Mouse (Mus musculus) layer of hippocampus, adult 8-10 months (tissue): ENCODE data around the gene Gm49368. TPM values are rescaled to one million over a fixed set of nuclear protein-coding genes. Genes with fewer than 3 reads are reported as not detected.
"Not testable (repeated sequence)": the region's sequence is repeated elsewhere in the genome, so short reads cannot be mapped to it uniquely, and the experiment has no call there.

Experiments
- DNase-seq, 2 experiments: peaks; one replicate each; pipeline ENCODE4 v3.0.0; 2022; ENCODE audit warnings: low spot score in 2 of 2
- total RNA-seq, 4 experiments: library from RNA; stranded (reverse); gene quantifications; 2 replicates each; pipeline ENCODE4 v1.2.4; 2022

Gm49368 gene
- total RNA-seq = under 1 TPM in 1 of 4 experiments, not detected in 3; 0.16 TPM

- DNase-seq = no peak
These were observed at the start of gene Gm49368, which contains the start of gene Itgam for GRCm38 (mm10) chr7:128062456-128062855. Gm49368 (plus strand) TSS chr7:128062683. Itgam (plus strand) TSS chr7:128062640.

- no peak for DNase-seq
These were observed 49.4 kb upstream of the Gm49368 start for GRCm38 (mm10) chr7:128013116-128013515.

- not testable (repeated sequence) for DNase-seq
These were observed 46.3 kb upstream of the Gm49368 start for GRCm38 (mm10) chr7:128016134-128016533.

GRCm38 (mm10) chr7:128016650-128017049, 45.8 kb upstream of the Gm49368 start:
- no peak for DNase-seq

- DNase-seq = no peak
These were observed 44.2 kb upstream of the Gm49368 start for GRCm38 (mm10) chr7:128018275-128018674.

- no peak for DNase-seq
These were observed 43.3 kb upstream of the Gm49368 start for GRCm38 (mm10) chr7:128019187-128019586.

GRCm38 (mm10) chr7:128022974-128023373, 39.5 kb upstream of the Gm49368 start:
- DNase-seq = no peak

GRCm38 (mm10) chr7:128023565-128023964, 38.9 kb upstream of the Gm49368 start:
- DNase-seq = no peak

GRCm38 (mm10) chr7:128024364-128024763, 38.1 kb upstream of the Gm49368 start:
- no peak for DNase-seq

GRCm38 (mm10) chr7:128024932-128025331, 37.6 kb upstream of the Gm49368 start:
- DNase-seq = no peak

GRCm38 (mm10) chr7:128025381-128025780, 37.1 kb upstream of the Gm49368 start:
- no peak for DNase-seq

- DNase-seq = no peak
These were observed 31.0 kb upstream of the Gm49368 start for GRCm38 (mm10) chr7:128031403-128031976.

GRCm38 (mm10) chr7:128032290-128032988, 30.0 kb upstream of the Gm49368 start:
- DNase-seq = no peak

- no peak for DNase-seq
These were observed 29.5 kb upstream of the Gm49368 start for GRCm38 (mm10) chr7:128032989-128033293.

GRCm38 (mm10) chr7:128033616-128034015, 28.9 kb upstream of the Gm49368 start:
- DNase-seq = no peak

GRCm38 (mm10) chr7:128042161-128042820, 20.2 kb upstream of the Gm49368 start:
- not testable (repeated sequence) for DNase-seq

GRCm38 (mm10) chr7:128044142-128044785, 18.2 kb upstream of the Gm49368 start:
- no peak for DNase-seq

- no peak for DNase-seq
These were observed 16.8 kb upstream of the Gm49368 start for GRCm38 (mm10) chr7:128045640-128046039.

GRCm38 (mm10) chr7:128048819-128049218, 13.7 kb upstream of the Gm49368 start:
- no peak for DNase-seq

- no peak for DNase-seq
These were observed 13.2 kb upstream of the Gm49368 start for GRCm38 (mm10) chr7:128049254-128049653.

GRCm38 (mm10) chr7:128050739-128051138, 11.7 kb upstream of the Gm49368 start:
- no peak for DNase-seq

GRCm38 (mm10) chr7:128053061-128053460, 9.4 kb upstream of the Gm49368 start:
- DNase-seq = no peak
